Mouse (Mus musculus): ENCODE measurements around the gene Trappc2l.

DNA sequence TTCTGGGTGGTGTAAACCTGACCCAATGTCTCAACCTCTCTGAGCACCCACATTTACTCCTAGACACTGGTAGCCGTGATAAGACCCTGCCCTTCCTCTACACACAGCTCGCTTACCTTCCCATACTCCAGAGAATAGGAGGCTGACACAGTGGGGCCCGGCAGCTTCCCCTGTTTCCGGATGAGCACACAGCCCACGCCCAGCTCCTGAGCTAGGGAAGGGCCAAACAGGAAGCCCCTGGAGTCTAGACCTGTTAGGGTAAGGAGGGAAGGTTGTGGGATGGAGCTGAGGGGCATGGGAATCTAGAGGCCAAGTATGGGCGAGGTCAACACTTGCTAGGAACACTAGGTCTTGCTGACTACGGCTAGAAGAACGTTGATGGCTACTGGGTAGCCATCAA, 36.2 kb upstream of the Trappc2l start:
- TF ChIP-seq POLR2A (IDR thresholded peaks at IDR 0.05; ENCODE audit: borderline replicate concordance, low read depth, low read length) = no peak
- TF ChIP-seq CTCF (IDR thresholded peaks at IDR 0.05; ENCODE audit: low read depth, low read length) = no peak
